Mouse (Mus musculus) testis, adult 2 months (tissue): ENCODE measurements around the gene Ltbp1. TPM values are rescaled to one million over a fixed set of nuclear protein-coding genes. Genes with fewer than 3 reads are reported as not detected.

Source experiments
- H3K27ac ChIP-seq: fragments of 200-500 bp; 2 replicates; pipeline ENCODE4 v1.5.1; 2012; ENCODE audit warnings: low read depth, low read length; ENCODE audit not compliant: control insufficient read depth, insufficient read depth
- H3K27me3 ChIP-seq: fragments of 200-500 bp; 2 replicates; pipeline ENCODE4 v1.6.1; 2012; ENCODE audit warnings: mild to moderate bottlenecking, low read length, moderate library complexity; ENCODE audit not compliant: control insufficient read depth, insufficient read depth
- H3K36me3 ChIP-seq: fragments of 200-500 bp; 2 replicates; pipeline ENCODE4 v1.6.1; 2012; ENCODE audit warnings: mild to moderate bottlenecking, low read length; ENCODE audit not compliant: control insufficient read depth, insufficient read depth
- H3K4me1 ChIP-seq: fragments of 200-500 bp; 2 replicates; pipeline ENCODE4 v1.6.1; 2012; ENCODE audit warnings: low read length; ENCODE audit not compliant: control insufficient read depth, insufficient read depth
- H3K4me3 ChIP-seq: fragments of 200-500 bp; 2 replicates; pipeline ENCODE4 v1.5.1; 2012; ENCODE audit warnings: low read depth, mild to moderate bottlenecking, low read length, moderate library complexity, mixed read lengths; ENCODE audit not compliant: control insufficient read depth
- CTCF ChIP-seq: fragments of 200-500 bp; IDR thresholded peaks from 2 replicates; pipeline ENCODE4 v1.5.1; 2012; ENCODE audit warnings: low read depth, mild to moderate bottlenecking, inconsistent platforms, low read length, moderate library complexity; ENCODE audit not compliant: control insufficient read depth, insufficient read depth, insufficient replicate concordance
- POLR2A ChIP-seq: fragments of 200-500 bp; IDR thresholded peaks from 2 replicates; pipeline ENCODE4 v1.6.1; 2012; ENCODE audit warnings: low read depth, mild to moderate bottlenecking, inconsistent platforms, low read length, moderate library complexity; ENCODE audit not compliant: control insufficient read depth
- polyA plus RNA-seq: library from polyadenylated mRNA; depleted of rRNA; stranded (reverse); fragments of >200 nt; gene quantifications from 2 replicates; pipeline ENCODE4 v1.2.3, GENCODE M21; 2012

The Ltbp1 gene
- polyA plus RNA-seq, 1 experiment, result 2.9 TPM

- Histone ChIP-seq H3K4me1 (no peaks in the 10 kb centered on the region), H3K27me3 (no peaks in the 10 kb centered on the region), H3K36me3 (no peaks in the 10 kb centered on the region), H3K27ac (no peak overlapping the region), H3K4me3 (no peak overlapping the region)
- no peak for TF ChIP-seq POLR2A
- TF ChIP-seq CTCF, result no peak
Measured at GRCm38 (mm10) chr17:75391429-75392192, 386.2 kb downstream of the Ltbp1 start.

- TF ChIP-seq POLR2A (no peak), CTCF (no peak)
- Histone ChIP-seq H3K36me3 (no peaks in the 10 kb centered on the region), H3K27me3 (no peaks in the 10 kb centered on the region), H3K4me3 (no peak overlapping the region), H3K27ac (no peak overlapping the region), H3K4me1 (no peaks in the 10 kb centered on the region)
Measured at GRCm38 (mm10) chr17:75406405-75406804, 401.0 kb downstream of the Ltbp1 start.

- Histone ChIP-seq H3K4me1 (no peaks in the 10 kb centered on the region), H3K27ac (no peak overlapping the region), H3K36me3 (no peaks in the 10 kb centered on the region), H3K4me3 (no peak overlapping the region), H3K27me3 (no peaks in the 10 kb centered on the region)
- TF ChIP-seq CTCF (no peak), POLR2A (no peak)
Measured at GRCm38 (mm10) chr17:75416861-75417260, 411.5 kb downstream of the Ltbp1 start.

- no peak overlapping the region for H3K4me3 ChIP-seq
- no peak for TF ChIP-seq CTCF
- no peak for TF ChIP-seq POLR2A
- no peaks in the 10 kb centered on the region for H3K27me3 ChIP-seq
- no peaks in the 10 kb centered on the region for H3K36me3 ChIP-seq
- no peak overlapping the region for H3K27ac ChIP-seq
- peaks cover 4% of the 10 kb centered on the region; the same call in 1 of the 2 replicates for H3K4me1 ChIP-seq
Measured at GRCm38 (mm10) chr17:75434152-75434551, 428.8 kb downstream of the Ltbp1 start.

GRCm38 (mm10) chr17:75434871-75435270 is 429.5 kb downstream of the Ltbp1 start:
- no peaks in the 10 kb centered on the region for H3K27me3 ChIP-seq
- TF ChIP-seq CTCF (no peak), POLR2A (no peak)
- no peak overlapping the region for H3K27ac ChIP-seq

GRCm38 (mm10) chr17:75435599-75435998 is 430.2 kb downstream of the Ltbp1 start, which contains the start of gene Rasgrp3:
TSS of gene Rasgrp3 (plus strand) at chr17:75435896.
- H3K27me3 ChIP-seq, result no peaks in the 10 kb centered on the region
- no peak within 1 kb of the TSS for H3K27ac ChIP-seq
- H3K4me3 ChIP-seq, result no peak within 1 kb of the TSS
- no peaks in the 10 kb centered on the region for H3K36me3 ChIP-seq
- H3K4me1 ChIP-seq, result peaks cover 7% of the 10 kb centered on the region; the same call in 1 of the 2 replicates
- TF ChIP-seq CTCF (no peak), POLR2A (no peak)

More at GRCm38 (mm10) chr17:75434871-75435270, 429.5 kb downstream of the Ltbp1 start:
- no peaks in the 10 kb centered on the region for H3K36me3 ChIP-seq
- no peak overlapping the region for H3K4me3 ChIP-seq
- H3K4me1 ChIP-seq, result peaks cover 7% of the 10 kb centered on the region; the same call in 1 of the 2 replicates

- Histone ChIP-seq H3K27me3 (no peaks in the 10 kb centered on the region), H3K4me3 (no peak overlapping the region), H3K27ac (no peak overlapping the region), H3K36me3 (no peaks in the 10 kb centered on the region), H3K4me1 (peaks cover 7% of the 10 kb centered on the region; the same call in 1 of the 2 replicates)
- no peak for TF ChIP-seq POLR2A
- TF ChIP-seq CTCF, result no peak
Measured at GRCm38 (mm10) chr17:75436095-75436494, 430.7 kb downstream of the Ltbp1 start.
